Mouse (Mus musculus): Measurements from ENCODE around the gene Myo3b.

DNA sequence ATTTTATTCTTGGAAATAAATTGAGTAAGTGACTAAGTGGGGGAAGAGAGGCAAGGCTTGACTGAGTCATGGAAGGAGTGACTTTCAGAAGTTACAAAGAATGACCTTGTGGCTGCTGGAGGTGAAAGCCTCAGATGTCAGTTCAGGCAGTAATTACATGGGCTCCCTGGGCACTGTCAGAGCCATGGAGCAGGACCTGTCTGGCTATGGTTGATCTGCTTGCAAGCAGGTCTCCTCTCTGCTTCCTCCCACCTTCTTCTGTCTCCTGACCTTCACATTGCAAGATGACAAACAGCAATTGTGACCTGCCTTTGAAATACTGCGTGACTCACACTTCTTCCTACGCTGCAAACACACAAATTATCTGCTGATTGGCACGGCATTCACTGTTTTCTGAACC lies 90.6 kb downstream of the Myo3b start:
- no peak for TF ChIP-seq CTCF (IDR thresholded peaks at IDR 0.05)
- no peak for TF ChIP-seq EP300 (IDR thresholded peaks at IDR 0.05)

Data from lung, postnatal 0 days (tissue).